Mouse (Mus musculus) MEL (cell line): ENCODE data around the gene Fam180a.

ENCODE experiments used
- CTCF ChIP-seq, 3 experiments: IDR thresholded peaks in 2 of 3; conservative IDR thresholded peaks in 1 of 3; 2 replicates each; pipeline ENCODE4 v1.5.1; 2011 to 2012; ENCODE audit warnings: low read length in 3 of 3, low read depth in 2 of 3, mild to moderate bottlenecking in 2 of 3, improper control_type of control experiment in 1 of 3, inconsistent platforms in 1 of 3, mixed read lengths in 1 of 3, moderate library complexity in 1 of 3; ENCODE audit not compliant: control insufficient read depth in 1 of 3, insufficient read depth in 1 of 3, poor library complexity in 1 of 3, severe bottlenecking in 1 of 3
- EP300 ChIP-seq, 2 experiments: IDR thresholded peaks; 2 replicates each; pipeline ENCODE4 v1.6.1; 2011; ENCODE audit warnings: improper control_type of control experiment in 2 of 2, low read length in 2 of 2, low read depth in 1 of 2, mild to moderate bottlenecking in 1 of 2
- GATA1 ChIP-seq: IDR thresholded peaks from 2 replicates; pipeline ENCODE4 v1.6.1; 2011; ENCODE audit warnings: low read depth, low read length, improper control_type of control experiment
- MAFK ChIP-seq: IDR thresholded peaks from 2 replicates; pipeline ENCODE4 v1.6.1; 2011; ENCODE audit warnings: low read depth, mild to moderate bottlenecking, low read length, improper control_type of control experiment, borderline replicate concordance
- POLR2A ChIP-seq, 2 experiments: IDR thresholded peaks; 2 replicates each; pipeline ENCODE4 v1.6.1; 2011 to 2012; ENCODE audit warnings: low read length in 2 of 2, mild to moderate bottlenecking in 2 of 2, control low read depth in 1 of 2, improper control_type of control experiment in 1 of 2, low read depth in 1 of 2, moderate library complexity in 1 of 2; ENCODE audit not compliant: control insufficient read depth in 1 of 2, insufficient read depth in 1 of 2, poor library complexity in 1 of 2
- TAL1 ChIP-seq: IDR thresholded peaks from 2 replicates; pipeline ENCODE4 v1.6.1; 2012; ENCODE audit warnings: mild to moderate bottlenecking, inconsistent platforms, low read length, moderate library complexity, mixed read lengths
- USF2 ChIP-seq, 2 experiments: IDR thresholded peaks; 2 replicates each; pipeline ENCODE4 v1.6.1; 2011 to 2012; ENCODE audit warnings: improper control_type of control experiment in 2 of 2, low read length in 2 of 2, borderline replicate concordance in 1 of 2, inconsistent platforms in 1 of 2, low read depth in 1 of 2, mild to moderate bottlenecking in 1 of 2; ENCODE audit not compliant: insufficient read depth in 1 of 2

DNA sequence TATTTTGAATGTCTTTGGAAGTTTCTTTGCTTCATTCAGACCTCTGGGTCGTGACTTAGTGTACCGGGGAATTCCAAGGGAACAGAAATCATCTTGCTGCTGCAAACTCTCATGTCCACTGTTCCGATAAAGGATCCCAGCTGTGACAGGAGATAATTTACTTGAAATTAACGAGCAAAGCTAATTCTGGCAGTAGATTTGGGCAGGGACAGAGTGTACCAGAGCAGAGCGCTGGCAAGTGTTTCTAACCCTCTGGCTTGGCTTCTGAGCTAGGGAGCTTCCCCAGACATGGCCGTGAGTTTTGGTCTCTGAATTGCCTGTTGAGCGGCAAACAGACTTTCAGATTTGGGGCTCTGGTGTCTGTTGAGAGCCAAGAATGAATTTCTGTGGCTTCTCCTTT is 23.8 kb upstream of the Fam180a start:
- no peak for TF ChIP-seq CTCF (IDR thresholded peaks at IDR 0.05 in 2 of 3, conservative IDR thresholded peaks at IDR 0.05 in 1 of 3; ENCODE audit: control insufficient read depth in 1 of 3, insufficient read depth in 1 of 3, low read depth in 2 of 3, low read length in 3 of 3, poor library complexity in 1 of 3, severe bottlenecking in 1 of 3)
- no peak for TF ChIP-seq EP300 (IDR thresholded peaks at IDR 0.05; ENCODE audit: low read depth in 1 of 2, low read length in 2 of 2)
- no peak for TF ChIP-seq GATA1
- no peak for TF ChIP-seq POLR2A (IDR thresholded peaks at IDR 0.05; ENCODE audit: control insufficient read depth in 1 of 2, insufficient read depth in 1 of 2, low read depth in 1 of 2, low read length in 2 of 2, poor library complexity in 1 of 2)
- no peak for TF ChIP-seq TAL1
- no peak for TF ChIP-seq MAFK
- no peak for TF ChIP-seq USF2 (IDR thresholded peaks at IDR 0.05; ENCODE audit: borderline replicate concordance in 1 of 2, insufficient read depth in 1 of 2, low read depth in 1 of 2, low read length in 2 of 2)
